ENCODE assay signal across 8 mouse cellular contexts in genomic region chr17:73709131-73710041, GRCm38 (mm10). TPM values are rescaled to one million over a fixed set of nuclear protein-coding genes. Genes with fewer than 3 reads are reported as not detected.
A peak's percentile ranks its signal among the peaks of the same experiment; 100 is the strongest.
DNase-seq lines count a peak whose midpoint lies in the region; ATAC-seq lines count a peak whose summit lies in the region.

No protein-coding gene starts in this region.

- peaks cover 30% of the 10 kb centered on the region for H3K4me1 ChIP-seq in hindbrain, embryonic 10.5 days (replicated peaks)
- peaks cover 33% of the 10 kb centered on the region for H3K4me1 ChIP-seq in midbrain, embryonic 15.5 days

- H3K9me3 ChIP-seq in hindbrain, embryonic 10.5 days, result peaks cover 8% of the 10 kb centered on the region; the same call in 1 of the 2 replicates
- H3K9me3 ChIP-seq in midbrain, embryonic 15.5 days, result no peaks in the 10 kb centered on the region

- H3K27me3 ChIP-seq in hindbrain, embryonic 10.5 days (ENCODE audit: insufficient read depth, poor library complexity, severe bottlenecking), result peaks cover 59% of the 10 kb centered on the region
- peaks cover 13% of the 10 kb centered on the region for H3K27me3 ChIP-seq in midbrain, embryonic 15.5 days (replicated peaks)

- peak overlapping the region; percentile 90 for H3K4me2 ChIP-seq in midbrain, embryonic 15.5 days

- peak overlapping the region; percentile 64 for H3K9ac ChIP-seq in midbrain, embryonic 15.5 days

- peak overlapping the region; percentile 78 for H3K27ac ChIP-seq in hindbrain, embryonic 10.5 days
- H3K27ac ChIP-seq in midbrain, embryonic 15.5 days, result peak overlapping the region; percentile 81

- peak; percentile 16 for ATAC-seq in midbrain, embryonic 15.5 days (replicated peaks)

- peak overlapping the region; percentile 64 for H3K4me3 ChIP-seq in hindbrain, embryonic 10.5 days
- peak overlapping the region; percentile 67 for H3K4me3 ChIP-seq in midbrain, embryonic 15.5 days

- peak; percentile 12 to 64 for DNase-seq in spleen, postnatal 4 days (ENCODE audit: low spot score in 2 of 2)
- DNase-seq in spleen, adult 18-20 months, result no peak
- peak; percentile 48 for DNase-seq in embryo, embryonic 9.5 days (ENCODE audit: extremely low spot score)
- peak; percentile 40 for DNase-seq in hindbrain, embryonic 10.5 days (ENCODE audit: low spot score)
- DNase-seq in layer of hippocampus, adult 8-10 months (ENCODE audit: low spot score in 2 of 2), result peak; percentile 38 to 43
- DNase-seq in urinary bladder, postnatal 14 days (ENCODE audit: low spot score), result peak; percentile 16
- no peak for DNase-seq in ovary, postnatal 36 days (ENCODE audit: low spot score)

- WGBS in hindbrain, embryonic 10.5 days, result 2% methylated on average over 43 of the region's 43 CpGs
- whole genome bisulfite sequencing in midbrain, embryonic 15.5 days, result under 1% methylated on average over 43 of the region's 43 CpGs

- no peaks in the 10 kb centered on the region for H3K36me3 ChIP-seq in hindbrain, embryonic 10.5 days
- H3K36me3 ChIP-seq in midbrain, embryonic 15.5 days (replicated peaks), result no peaks in the 10 kb centered on the region

RNA-seq across cellular contexts. Expression of gene Galnt14, which starts 0.9 kb away (rescaled TPM):
- 2.0 and 5.3 TPM in 2 replicates for polyA plus RNA-seq in hindbrain, embryonic 10.5 days (2016; fragmentation: Nextera tagmentation; extraction: Ambion mirVana)
- total RNA-seq in layer of hippocampus, adult 8-10 months (2022), result 10 to 100 TPM; 21.5 to 29.1 (median 24.0) TPM
- polyA plus RNA-seq in midbrain, embryonic 15.5 days (2015; fragmentation: Nextera tagmentation; extraction: Ambion mirVana), result 21.7 and 23.7 TPM in 2 replicates

Comparison
In these comparisons a context has a peak if more than half of its experiments do, and no peak if none do; other contexts are left out.
1. DNase-seq: peak in spleen, postnatal 4 days (2 of 2), embryo, embryonic 9.5 days (single experiment), hindbrain, embryonic 10.5 days (single experiment), layer of hippocampus, adult 8-10 months (2 of 2) and urinary bladder, postnatal 14 days (single experiment); none in spleen, adult 18-20 months (0 of 2) and ovary, postnatal 36 days (single experiment).